Mouse (Mus musculus): ENCODE results near the gene Pex5. TPM values are rescaled to one million over a fixed set of nuclear protein-coding genes. Genes with fewer than 3 reads are reported as not detected.
A peak's percentile ranks its signal among the peaks of the same experiment; 100 is the strongest.
"Not testable (repeated sequence)": the region's sequence is repeated elsewhere in the genome, so short reads cannot be mapped to it uniquely, and the experiment has no call there.

Gene Pex5
- polyA plus RNA-seq, 1 experiment from 2014 or later = 69.6 TPM

DNA sequence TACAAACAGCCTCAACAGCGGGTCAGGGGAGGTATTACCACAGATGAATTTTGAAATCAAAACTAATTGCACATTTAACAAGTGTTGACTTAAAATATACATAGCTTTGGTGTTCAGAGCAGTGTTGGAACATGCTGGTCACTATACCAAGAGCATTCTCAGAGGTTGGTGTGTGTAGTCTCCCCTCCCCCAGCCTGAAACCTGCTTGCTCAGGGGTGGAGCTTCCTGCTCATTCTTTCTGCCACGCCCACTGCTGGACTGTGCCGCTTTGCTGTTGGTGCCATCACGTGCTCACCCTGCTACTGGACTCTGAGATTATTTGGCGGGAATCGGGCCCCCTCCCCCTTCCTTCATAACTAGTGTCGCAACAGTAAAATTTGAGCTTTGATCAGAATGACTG, 10.2 kb upstream of the Pex5 start:
- H3K4me3 ChIP-seq; H3K4me2 ChIP-seq; H3K4me1 ChIP-seq (replicated peaks); H3K27ac ChIP-seq (replicated peaks); H3K9me3 ChIP-seq; H3K27me3 ChIP-seq; H3K36me3 ChIP-seq; ATAC-seq (ENCODE audit: low FRiP score, low read depth); H3K9ac ChIP-seq: not testable (repeated sequence)
- 62% methylated on average over 7 of the region's 7 CpGs for WGBS

- Histone ChIP-seq H3K27me3 (no peaks in the 10 kb centered on the region), H3K4me3 (no peak overlapping the region), H3K9ac (no peak overlapping the region), H3K36me3 (no peaks in the 10 kb centered on the region), H3K4me1 (replicated peaks) (no peaks in the 10 kb centered on the region), H3K9me3 (no peaks in the 10 kb centered on the region), H3K27ac (replicated peaks) (no peak overlapping the region), H3K4me2 (no peak overlapping the region)
- WGBS = 61% methylated on average over 1 of the region's 1 CpGs
- no peak for ATAC-seq (ENCODE audit: low FRiP score, low read depth)
These were observed 9.2 kb upstream of the Pex5 start for GRCm38 (mm10) chr6:124424068-124424498.

DNA sequence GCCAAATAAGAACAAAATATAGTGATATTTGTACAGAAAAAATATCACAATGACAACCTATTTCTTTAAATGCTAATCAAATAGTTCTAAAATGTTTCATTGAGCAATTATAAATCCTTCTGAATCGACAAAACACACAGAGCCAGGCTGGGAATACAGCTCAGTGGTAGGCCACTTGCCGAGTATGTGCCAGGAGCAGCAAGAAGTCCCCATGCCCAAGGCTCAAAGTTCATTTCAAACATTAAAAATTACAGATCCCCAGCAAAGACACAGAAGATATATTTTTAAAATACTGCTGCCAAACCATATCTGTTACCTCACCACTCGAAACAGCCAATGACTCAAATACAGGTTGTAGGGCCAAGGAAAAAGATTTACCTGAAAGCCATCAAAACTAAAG, 3.8 kb upstream of the Pex5 start:
- Histone ChIP-seq H3K4me3 (no peak overlapping the region), H3K27me3 (no peaks in the 10 kb centered on the region), H3K4me2 (no peak overlapping the region), H3K9ac (no peak overlapping the region), H3K4me1 (replicated peaks) (peaks cover 15% of the 10 kb centered on the region), H3K9me3 (no peaks in the 10 kb centered on the region), H3K27ac (replicated peaks) (no peak overlapping the region), H3K36me3 (no peaks in the 10 kb centered on the region)
- no peak for ATAC-seq (ENCODE audit: low FRiP score, low read depth)
- WGBS = 93% methylated on average over 3 of the region's 3 CpGs

GRCm38 (mm10) chr6:124415347-124416088, 651 bp upstream of the Pex5 start:
- H3K9ac ChIP-seq = peak overlapping the region; percentile 67
- H3K27me3 ChIP-seq = no peaks in the 10 kb centered on the region
- peak overlapping the region; percentile 64 for H3K4me2 ChIP-seq
- peak overlapping the region; percentile 85 for H3K27ac ChIP-seq (replicated peaks)
- peaks cover 23% of the 10 kb centered on the region for H3K4me1 ChIP-seq (replicated peaks)
- peak; percentile 71 for ATAC-seq (ENCODE audit: low FRiP score, low read depth)
- H3K4me3 ChIP-seq = peak overlapping the region; percentile 81
- no peaks in the 10 kb centered on the region for H3K9me3 ChIP-seq
- peaks cover 12% of the 10 kb centered on the region for H3K36me3 ChIP-seq
- WGBS = 4% methylated on average over 21 of the region's 21 CpGs

DNA sequence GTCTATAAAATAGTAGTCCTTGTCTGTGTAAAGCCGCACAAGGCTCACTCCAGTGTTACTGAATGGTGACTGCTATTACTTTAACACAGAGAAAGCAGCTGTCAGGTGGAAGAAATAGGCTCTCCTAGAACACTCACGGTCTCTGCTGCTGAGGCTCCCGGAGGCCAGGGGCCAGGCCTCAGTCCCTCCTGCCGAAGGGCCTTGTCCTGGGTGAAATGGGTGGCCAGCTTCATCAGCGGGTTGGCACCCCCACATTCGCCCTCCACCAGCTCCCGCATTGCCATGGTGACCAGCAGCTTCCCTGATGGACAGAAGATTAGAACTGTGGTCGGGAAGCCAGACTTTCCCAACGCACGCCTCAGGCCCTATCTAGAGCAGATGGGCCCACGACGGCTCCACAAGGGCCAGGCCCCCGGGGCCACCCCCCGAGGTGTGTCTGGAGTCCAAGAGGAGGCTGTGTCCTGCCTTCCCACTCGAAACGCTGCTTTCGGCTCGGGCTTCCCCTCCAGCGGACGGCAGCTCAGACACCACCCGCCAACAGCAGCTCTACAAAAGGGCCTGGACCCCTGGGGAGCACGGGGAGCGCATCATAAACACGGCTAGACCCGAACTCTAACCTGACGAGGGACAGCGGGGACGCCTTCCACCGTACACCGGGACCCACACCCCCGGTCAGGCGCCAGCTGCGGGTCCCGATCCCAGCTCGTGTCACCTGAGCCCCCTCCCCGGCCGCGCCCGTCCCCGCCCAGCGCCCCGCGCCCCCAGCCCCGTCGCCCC, 529 bp downstream of the Pex5 start:
- Histone ChIP-seq H3K27ac (replicated peaks) (peak overlapping the region; percentile 85), H3K4me2 (peak overlapping the region; percentile 64), H3K27me3 (no peaks in the 10 kb centered on the region), H3K9ac (peak overlapping the region; percentile 67), H3K4me3 (peak overlapping the region; percentile 81), H3K4me1 (replicated peaks) (peaks cover 23% of the 10 kb centered on the region), H3K36me3 (peaks cover 12% of the 10 kb centered on the region), H3K9me3 (no peaks in the 10 kb centered on the region)
- ATAC-seq (ENCODE audit: low FRiP score, low read depth) = peak; percentile 44
- WGBS = under 1% methylated on average over 41 of the region's 45 CpGs

DNA sequence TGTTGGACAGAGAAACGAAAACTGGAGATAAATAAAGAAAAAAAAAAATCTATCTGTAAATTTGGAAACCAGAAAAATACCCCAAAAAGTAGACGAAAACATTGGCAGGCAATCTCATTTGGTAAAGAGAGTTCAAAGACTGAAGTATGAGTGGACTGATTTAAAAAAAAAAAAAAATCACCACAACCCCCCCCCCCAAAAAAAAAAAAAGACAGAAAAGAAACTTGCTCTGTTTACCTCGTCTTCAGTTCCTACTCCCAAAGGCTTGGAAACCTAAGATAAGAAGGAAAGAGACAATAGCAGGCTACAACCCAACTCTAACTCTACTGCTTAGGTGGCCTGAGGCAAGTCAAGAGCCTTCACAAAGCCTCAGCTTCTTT, 1.1 kb downstream of the Pex5 start:
- 66% methylated on average over 3 of the region's 3 CpGs for WGBS
- peak overlapping the region; percentile 81 for H3K4me3 ChIP-seq

GRCm38 (mm10) chr6:124408355-124408754, 6.5 kb downstream of the Pex5 start:
- Histone ChIP-seq H3K4me3 (no peak overlapping the region), H3K4me2 (no peak overlapping the region), H3K9me3 (no peaks in the 10 kb centered on the region), H3K4me1 (replicated peaks) (peaks cover 4% of the 10 kb centered on the region), H3K27ac (replicated peaks) (no peak overlapping the region), H3K27me3 (no peaks in the 10 kb centered on the region), H3K36me3 (peaks cover 43% of the 10 kb centered on the region), H3K9ac (no peak overlapping the region)
- no peak for ATAC-seq (ENCODE audit: low FRiP score, low read depth)
- 89% methylated on average over 5 of the region's 5 CpGs for WGBS

More for the DNA sequence above, 1.1 kb downstream of the Pex5 start:
- Histone ChIP-seq H3K27me3 (no peaks in the 10 kb centered on the region), H3K4me1 (replicated peaks) (peaks cover 23% of the 10 kb centered on the region), H3K27ac (replicated peaks) (peak overlapping the region; percentile 85), H3K9me3 (no peaks in the 10 kb centered on the region), H3K36me3 (peaks cover 12% of the 10 kb centered on the region), H3K4me2 (peak overlapping the region; percentile 64), H3K9ac (peak overlapping the region; percentile 67)
- no peak for ATAC-seq (ENCODE audit: low FRiP score, low read depth)

DNA sequence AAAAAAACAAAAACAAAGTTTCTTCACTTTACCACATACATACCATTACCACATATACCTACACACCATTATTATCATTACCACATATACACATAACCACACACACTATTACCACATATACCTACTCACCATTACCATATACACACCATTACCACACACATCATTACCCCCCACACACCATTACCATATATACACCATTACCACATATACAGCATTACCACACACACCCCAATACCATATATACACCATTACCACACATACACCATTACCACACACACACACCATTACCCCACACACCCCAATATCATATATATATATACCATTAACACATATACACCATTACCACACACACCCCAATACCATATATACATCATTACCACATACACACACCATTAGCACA, 7.7 kb downstream of the Pex5 start:
- no peaks in the 10 kb centered on the region for H3K27me3 ChIP-seq
- H3K4me3 ChIP-seq = no peak overlapping the region
- H3K4me1 ChIP-seq (replicated peaks) = no peaks in the 10 kb centered on the region
- H3K4me2 ChIP-seq = no peak overlapping the region
- no peak overlapping the region for H3K9ac ChIP-seq
- H3K36me3 ChIP-seq = peaks cover 51% of the 10 kb centered on the region
- H3K27ac ChIP-seq (replicated peaks) = no peak overlapping the region
- peak; percentile 23; the same call in 1 of the 2 replicates for ATAC-seq (ENCODE audit: low FRiP score, low read depth)
- no peaks in the 10 kb centered on the region for H3K9me3 ChIP-seq

DNA sequence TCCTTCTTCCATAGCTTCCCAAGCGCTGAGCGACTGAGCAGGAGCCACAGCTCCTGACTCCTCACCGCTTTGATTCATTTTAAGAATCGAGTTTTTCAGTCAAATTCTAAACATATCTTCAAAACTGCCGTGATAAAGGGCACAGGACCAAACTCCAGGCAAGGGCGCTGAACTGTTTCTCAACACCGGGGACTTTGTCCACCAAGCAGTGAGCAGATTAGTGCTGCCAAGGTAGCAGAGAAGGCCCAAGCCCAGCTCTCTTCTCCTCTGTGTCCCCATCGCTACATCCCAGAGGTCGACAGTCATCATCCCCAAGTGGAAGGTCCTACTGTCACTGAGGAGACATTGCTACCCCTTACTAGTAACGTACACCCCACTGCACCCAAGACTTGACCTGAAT, 8.5 kb downstream of the Pex5 start:
- no peak overlapping the region for H3K4me2 ChIP-seq
- ATAC-seq (ENCODE audit: low FRiP score, low read depth) = no peak
- H3K9ac ChIP-seq = no peak overlapping the region
- 95% methylated on average over 10 of the region's 10 CpGs for WGBS
- H3K27me3 ChIP-seq = no peaks in the 10 kb centered on the region
- peaks cover 50% of the 10 kb centered on the region for H3K36me3 ChIP-seq
- no peaks in the 10 kb centered on the region for H3K9me3 ChIP-seq
- H3K27ac ChIP-seq (replicated peaks) = no peak overlapping the region
- H3K4me3 ChIP-seq = no peak overlapping the region
- H3K4me1 ChIP-seq (replicated peaks) = no peaks in the 10 kb centered on the region

DNA sequence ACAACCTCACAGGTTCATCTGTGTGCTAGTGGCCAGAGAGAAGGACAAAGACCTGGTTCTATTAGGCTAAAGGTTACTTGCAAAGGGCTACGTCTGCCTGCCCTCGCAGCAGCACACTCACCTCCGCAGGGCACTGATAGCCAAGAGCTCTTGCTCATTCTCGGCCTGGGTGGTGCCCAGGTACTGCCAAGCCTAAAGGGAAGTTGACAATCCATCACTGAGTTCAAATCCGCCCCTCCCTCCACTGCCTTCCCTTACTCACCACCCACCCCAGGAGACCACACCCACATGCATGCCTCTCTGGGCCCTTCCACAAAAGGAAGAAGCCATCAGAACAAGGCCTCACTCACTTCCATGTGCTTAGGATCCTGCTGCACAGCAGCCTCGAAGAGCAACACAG, 15.1 kb downstream of the Pex5 start:
- Histone ChIP-seq H3K9me3 (no peaks in the 10 kb centered on the region), H3K27me3 (no peaks in the 10 kb centered on the region), H3K4me1 (replicated peaks) (no peaks in the 10 kb centered on the region), H3K9ac (no peak overlapping the region), H3K27ac (replicated peaks) (no peak overlapping the region), H3K4me3 (no peak overlapping the region), H3K36me3 (peaks cover 81% of the 10 kb centered on the region), H3K4me2 (no peak overlapping the region)
- 91% methylated on average over 6 of the region's 6 CpGs for WGBS
- no peak for ATAC-seq (ENCODE audit: low FRiP score, low read depth)

GRCm38 (mm10) chr6:124394991-124395390, 19.9 kb downstream of the Pex5 start:
- H3K9ac ChIP-seq; ATAC-seq (ENCODE audit: low FRiP score, low read depth); H3K27me3 ChIP-seq; H3K4me2 ChIP-seq; H3K4me3 ChIP-seq; H3K4me1 ChIP-seq (replicated peaks); H3K9me3 ChIP-seq; H3K27ac ChIP-seq (replicated peaks): not testable (repeated sequence)
- 96% methylated on average over 3 of the region's 3 CpGs for WGBS
- peaks cover 40% of the 10 kb centered on the region for H3K36me3 ChIP-seq

DNA sequence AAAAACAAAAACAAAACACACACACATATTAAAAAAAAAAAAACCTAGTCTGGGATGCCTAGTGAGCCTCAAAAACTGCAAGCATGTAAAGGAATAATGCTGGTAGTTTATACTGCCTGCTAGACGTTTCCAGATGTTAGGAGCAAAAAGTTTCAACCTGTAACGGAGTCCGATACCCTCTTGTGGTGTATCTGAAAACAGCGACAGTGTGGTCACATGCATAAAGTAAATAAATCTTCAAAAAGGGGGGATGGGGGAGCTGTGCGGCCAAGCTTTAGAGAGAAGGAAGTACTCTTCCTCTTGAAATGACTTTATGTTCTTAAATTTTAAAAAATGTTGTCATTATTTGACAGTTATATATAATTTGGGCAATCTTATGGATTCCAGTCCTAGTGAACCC, 34.7 kb downstream of the Pex5 start:
- ATAC-seq (ENCODE audit: low FRiP score, low read depth) = no peak
- whole genome bisulfite sequencing = 49% methylated on average over 5 of the region's 5 CpGs

More for the DNA sequence above, 34.7 kb downstream of the Pex5 start:
- no peaks in the 10 kb centered on the region for H3K4me1 ChIP-seq (replicated peaks)
- no peaks in the 10 kb centered on the region for H3K27me3 ChIP-seq
- no peak overlapping the region for H3K27ac ChIP-seq (replicated peaks)
- no peaks in the 10 kb centered on the region for H3K36me3 ChIP-seq
- no peak overlapping the region for H3K4me3 ChIP-seq
- H3K9ac ChIP-seq = no peak overlapping the region
- no peak overlapping the region for H3K4me2 ChIP-seq
- H3K9me3 ChIP-seq = no peaks in the 10 kb centered on the region
